Mouse (Mus musculus) embryonic fibroblast, embryonic 13.5 days (primary cell): Measurements from ENCODE around the gene Tex29.

Experiments
- CTCF ChIP-seq: IDR thresholded peaks from 2 replicates; pipeline ENCODE4 v1.5.1; 2011; ENCODE audit warnings: mild to moderate bottlenecking, control low read depth, low read length, moderate library complexity, borderline replicate concordance; ENCODE audit not compliant: insufficient read depth
- POLR2A ChIP-seq: IDR thresholded peaks from 2 replicates; pipeline ENCODE4 v1.6.1; 2011; ENCODE audit warnings: low read depth, mild to moderate bottlenecking, control low read depth, low read length, moderate library complexity

- TF ChIP-seq CTCF (no peak), POLR2A (no peak)
Observed at GRCm38 (mm10) chr8:11807361-11807760, 32.9 kb upstream of the Tex29 start.
